Mouse (Mus musculus) cerebellum, adult 2 months (tissue): ENCODE data around the gene Exoc3l2.

Source experiments
- CTCF ChIP-seq: fragments of 200-500 bp; IDR thresholded peaks from 2 replicates; pipeline ENCODE4 v1.5.1; 2011; ENCODE audit warnings: low read depth, mild to moderate bottlenecking, control low read depth, low read length, moderate library complexity, borderline replicate concordance; ENCODE audit not compliant: insufficient read depth
- POLR2A ChIP-seq: fragments of 200-500 bp; IDR thresholded peaks from 2 replicates; pipeline ENCODE4 v1.6.1; 2011; ENCODE audit warnings: low read length, control low read depth, borderline replicate concordance; ENCODE audit not compliant: insufficient read depth

DNA sequence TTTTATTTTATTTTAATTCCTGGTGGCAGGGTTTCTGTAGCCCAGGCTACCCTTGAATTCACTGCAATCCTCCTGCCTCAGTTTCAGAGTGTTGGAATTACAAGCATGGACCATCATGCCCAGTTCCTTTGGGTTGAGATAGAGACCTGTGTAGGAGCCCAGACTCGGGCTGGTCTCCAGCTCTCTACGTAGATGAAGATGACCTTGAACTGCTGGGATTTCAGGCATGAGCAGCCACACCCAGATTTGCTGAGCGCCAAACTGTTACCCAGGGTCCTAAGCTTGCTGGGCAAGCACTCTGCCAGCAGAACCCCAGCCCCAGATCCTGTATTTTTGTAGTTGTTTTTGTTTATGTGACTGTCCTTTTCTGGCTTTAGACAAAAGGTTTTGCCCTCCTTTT lies 49.6 kb upstream of the Exoc3l2 start:
- TF ChIP-seq POLR2A: no peak
- no peak for TF ChIP-seq CTCF
